28 mouse cellular contexts compared by ENCODE assay signal in the genomic region with DNA sequence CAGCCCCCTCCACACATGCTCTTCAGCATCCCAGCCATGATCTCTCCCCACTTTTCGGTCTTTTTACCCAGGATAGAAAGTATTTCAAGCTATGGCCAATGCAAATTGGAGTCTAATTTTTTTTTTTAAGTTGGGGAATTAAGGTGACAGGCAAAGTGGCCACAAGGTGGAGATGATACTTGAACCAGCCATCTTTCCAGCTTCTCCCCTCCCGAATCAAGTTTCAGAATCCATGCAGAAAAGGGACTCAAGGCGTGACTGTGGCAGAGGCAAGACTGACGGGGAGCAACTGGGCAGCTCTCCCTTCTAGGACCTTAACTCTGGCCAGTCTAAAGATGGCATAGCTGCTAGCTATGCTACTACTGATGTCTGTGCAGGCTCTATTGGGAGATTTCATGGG. TPM values are rescaled to one million over a fixed set of nuclear protein-coding genes. Genes with fewer than 3 reads are reported as not detected.
DNase-seq lines count a peak whose midpoint lies in the region; ATAC-seq and TF ChIP-seq lines count a peak whose summit lies in the region.
"Had no signal": no experiment of that assay in that cellular context is flagged by ENCODE, and none has a peak within 500 bp of the region (broad histone marks: within the 10 kb centered on the region; RNA-seq: fewer than 3 reads in every experiment).

No protein-coding gene starts in this region.

- no peak overlapping the region for H3K9ac ChIP-seq in kidney, postnatal 0 days (ENCODE audit: low read depth, low read length)
- H3K9ac ChIP-seq in midbrain, postnatal 0 days (replicated peaks; ENCODE audit: low read length, poor library complexity, severe bottlenecking): no peak overlapping the region
- no peak overlapping the region for H3K9ac ChIP-seq in midbrain, embryonic 15.5 days
- no peak overlapping the region for H3K9ac ChIP-seq in stomach, postnatal 0 days (ENCODE audit: low read length)
- no peak overlapping the region for H3K9ac ChIP-seq in forebrain, embryonic 14.5 days (ENCODE audit: low read length)
- H3K9ac ChIP-seq: embryonic facial prominence, embryonic 13.5 days; forebrain, embryonic 13.5 days; forebrain, postnatal 0 days; hindbrain, embryonic 12.5 days; hindbrain, embryonic 15.5 days had no signal

- no peak overlapping the region for H3K4me3 ChIP-seq in kidney, postnatal 0 days (replicated peaks; ENCODE audit: low read depth, low read length)
- H3K4me3 ChIP-seq in midbrain, postnatal 0 days (ENCODE audit: low read depth, low read length): no peak overlapping the region
- no peak overlapping the region for H3K4me3 ChIP-seq in midbrain, embryonic 15.5 days
- no peak overlapping the region for H3K4me3 ChIP-seq in stomach, postnatal 0 days (ENCODE audit: low read depth, low read length)
- H3K4me3 ChIP-seq in forebrain, embryonic 14.5 days (ENCODE audit: low read depth, low read length): no peak overlapping the region
- H3K4me3 ChIP-seq: embryonic facial prominence, embryonic 10.5 days; embryonic facial prominence, embryonic 13.5 days; forebrain, embryonic 10.5 days; forebrain, embryonic 13.5 days; gastrocnemius, adult 2 months; heart, embryonic 10.5 days; hindbrain, embryonic 12.5 days; hindbrain, embryonic 15.5 days had no signal

- peak; percentile 3 for DNase-seq in heart, postnatal 4 days
- DNase-seq in heart, adult 9 months (ENCODE audit: low spot score in 2 of 2): no peak
- no peak for DNase-seq in kidney, postnatal 0 days (ENCODE audit: low spot score)
- DNase-seq in kidney, adult 11 months: no peak
- no peak for DNase-seq in midbrain, postnatal 0 days (ENCODE audit: low spot score)
- DNase-seq in stomach, postnatal 0 days (ENCODE audit: low spot score): no peak
- DNase-seq in forebrain, embryonic 14.5 days (ENCODE audit: low spot score): no peak
- DNase-seq: adrenal gland, adult 8-10 months; adrenal gland, postnatal 25 days; cerebellum, adult 11-12 months; cerebellum, adult 8-10 months; cerebellum, postnatal 10 days; cerebellum, postnatal 36 days; embryo, embryonic 11 days; forebrain, postnatal 0 days; gastrocnemius, adult 2 months; gastrocnemius, postnatal 14 days; heart, adult 18-20 months had no signal

- TF ChIP-seq EP300 in stomach, postnatal 0 days (optimal IDR thresholded peaks at IDR 0.05): no peak

- H3K4me1 ChIP-seq in kidney, postnatal 0 days (replicated peaks; ENCODE audit: insufficient read depth, low read length): peaks cover 3% of the 10 kb centered on the region; the same call in 1 of the 2 replicates
- H3K4me1 ChIP-seq in midbrain, postnatal 0 days (ENCODE audit: insufficient read depth, low read length): no peaks in the 10 kb centered on the region
- H3K4me1 ChIP-seq in midbrain, embryonic 15.5 days: peaks cover under 1% of the 10 kb centered on the region
- H3K4me1 ChIP-seq in stomach, postnatal 0 days (replicated peaks; ENCODE audit: control insufficient read depth, insufficient read depth): no peaks in the 10 kb centered on the region; the same call in 1 of the 2 replicates
- H3K4me1 ChIP-seq in forebrain, embryonic 14.5 days (ENCODE audit: control insufficient read depth, insufficient read depth, low read length): no peaks in the 10 kb centered on the region
- H3K4me1 ChIP-seq: hindbrain, embryonic 12.5 days had no signal

- no peak overlapping the region for H3K27ac ChIP-seq in kidney, postnatal 0 days
- no peak overlapping the region for H3K27ac ChIP-seq in midbrain, postnatal 0 days (ENCODE audit: low read depth, low read length)
- no peak overlapping the region for H3K27ac ChIP-seq in midbrain, embryonic 15.5 days
- no peak overlapping the region for H3K27ac ChIP-seq in stomach, postnatal 0 days (replicated peaks)
- no peak overlapping the region for H3K27ac ChIP-seq in forebrain, embryonic 14.5 days (ENCODE audit: low read depth, low read length)
- H3K27ac ChIP-seq: embryonic facial prominence, embryonic 10.5 days; embryonic facial prominence, embryonic 13.5 days; forebrain, embryonic 10.5 days; forebrain, embryonic 13.5 days; gastrocnemius, adult 2 months; heart, embryonic 10.5 days; hindbrain, embryonic 12.5 days; hindbrain, embryonic 15.5 days had no signal

- no peaks in the 10 kb centered on the region for H3K27me3 ChIP-seq in kidney, postnatal 0 days (ENCODE audit: insufficient read depth, low read length)
- H3K27me3 ChIP-seq in midbrain, postnatal 0 days (ENCODE audit: insufficient read depth, low read length): no peaks in the 10 kb centered on the region
- H3K27me3 ChIP-seq in midbrain, embryonic 15.5 days (replicated peaks): no peaks in the 10 kb centered on the region
- H3K27me3 ChIP-seq in stomach, postnatal 0 days (ENCODE audit: control insufficient read depth, insufficient read depth, low read length): no peaks in the 10 kb centered on the region
- no peaks in the 10 kb centered on the region for H3K27me3 ChIP-seq in forebrain, embryonic 14.5 days (replicated peaks; ENCODE audit: control insufficient read depth, insufficient read depth, low read length)
- H3K27me3 ChIP-seq: embryonic facial prominence, embryonic 13.5 days; forebrain, embryonic 13.5 days; hindbrain, embryonic 12.5 days; hindbrain, embryonic 15.5 days had no signal

- no peaks in the 10 kb centered on the region for H3K9me3 ChIP-seq in kidney, postnatal 0 days (replicated peaks; ENCODE audit: low read length)
- H3K9me3 ChIP-seq in midbrain, postnatal 0 days (ENCODE audit: low read length): no peaks in the 10 kb centered on the region
- H3K9me3 ChIP-seq in midbrain, embryonic 15.5 days: no peaks in the 10 kb centered on the region
- H3K9me3 ChIP-seq in stomach, postnatal 0 days (ENCODE audit: control insufficient read depth, low read length): no peaks in the 10 kb centered on the region
- no peaks in the 10 kb centered on the region for H3K9me3 ChIP-seq in forebrain, embryonic 14.5 days (replicated peaks; ENCODE audit: control insufficient read depth, low read length)
- H3K9me3 ChIP-seq: embryonic facial prominence, embryonic 10.5 days; embryonic facial prominence, embryonic 13.5 days; forebrain, embryonic 10.5 days; forebrain, embryonic 13.5 days; heart, embryonic 10.5 days; hindbrain, embryonic 12.5 days; hindbrain, embryonic 15.5 days had no signal

- no peak overlapping the region for H3K4me2 ChIP-seq in kidney, postnatal 0 days (ENCODE audit: low read length)
- no peak overlapping the region for H3K4me2 ChIP-seq in midbrain, postnatal 0 days (ENCODE audit: low read depth, low read length, poor library complexity, severe bottlenecking)
- no peak overlapping the region for H3K4me2 ChIP-seq in midbrain, embryonic 15.5 days
- no peak overlapping the region for H3K4me2 ChIP-seq in stomach, postnatal 0 days (replicated peaks; ENCODE audit: low read depth)
- H3K4me2 ChIP-seq in forebrain, embryonic 14.5 days (ENCODE audit: low read length): no peak overlapping the region
- H3K4me2 ChIP-seq: embryonic facial prominence, embryonic 13.5 days; forebrain, embryonic 13.5 days; hindbrain, embryonic 12.5 days; hindbrain, embryonic 15.5 days had no signal

- no peak for ATAC-seq in kidney, postnatal 0 days (replicated peaks; ENCODE audit: low FRiP score, low read depth)
- no peak for ATAC-seq in midbrain, postnatal 0 days (ENCODE audit: low FRiP score)
- ATAC-seq in midbrain, embryonic 15.5 days (replicated peaks): no peak
- ATAC-seq in stomach, postnatal 0 days (ENCODE audit: low FRiP score, low TSS enrichment): no peak
- no peak for ATAC-seq in forebrain, embryonic 14.5 days
- ATAC-seq: activated CD4-positive, CD25-positive, alpha-beta regulatory T cell, adult 4 months; CD4-positive, CD25-positive, alpha-beta regulatory T cell, adult 4 months; forebrain, embryonic 13.5 days; forebrain, postnatal 0 days had no signal

- H3K36me3 ChIP-seq in kidney, postnatal 0 days (ENCODE audit: insufficient read depth, low read length): no peaks in the 10 kb centered on the region
- H3K36me3 ChIP-seq in midbrain, postnatal 0 days (ENCODE audit: insufficient read depth, low read length): no peaks in the 10 kb centered on the region
- no peaks in the 10 kb centered on the region for H3K36me3 ChIP-seq in midbrain, embryonic 15.5 days (replicated peaks)
- H3K36me3 ChIP-seq in stomach, postnatal 0 days (ENCODE audit: control insufficient read depth, insufficient read depth, low read length): no peaks in the 10 kb centered on the region
- H3K36me3 ChIP-seq in forebrain, embryonic 14.5 days (ENCODE audit: control insufficient read depth, insufficient read depth, low read length): no peaks in the 10 kb centered on the region
- H3K36me3 ChIP-seq: embryonic facial prominence, embryonic 10.5 days; embryonic facial prominence, embryonic 13.5 days; forebrain, embryonic 10.5 days; heart, embryonic 10.5 days; hindbrain, embryonic 12.5 days; hindbrain, embryonic 15.5 days had no signal

- 69% methylated on average over 4 of the region's 4 CpGs for WGBS in kidney, postnatal 0 days
- WGBS in midbrain, postnatal 0 days: 80% methylated on average over 4 of the region's 4 CpGs
- WGBS in midbrain, embryonic 15.5 days: 81% methylated on average over 4 of the region's 4 CpGs
- WGBS in stomach, postnatal 0 days: 76% methylated on average over 4 of the region's 4 CpGs
- WGBS in forebrain, embryonic 14.5 days: 80% methylated on average over 4 of the region's 4 CpGs

- peak; percentile 12; the same call in 1 of the 2 replicates for TF ChIP-seq CTCF in kidney, postnatal 0 days (IDR thresholded peaks at IDR 0.05; ENCODE audit: low read depth)
- 0 out of 2 replicates have a peak, but pooled peaks have one; percentile 19 for TF ChIP-seq CTCF in midbrain, postnatal 0 days (IDR thresholded peaks at IDR 0.05)
- TF ChIP-seq CTCF in stomach, postnatal 0 days (IDR thresholded peaks at IDR 0.05; ENCODE audit: low read depth): peak; percentile 42

RNA-seq across cellular contexts. Expression of a gene that starts 5.9 kb away (rescaled TPM):
- total RNA-seq in heart, postnatal 4 days (2021): 100 to 1,000 TPM; 149 to 157 TPM
- 24.0 and 26.0 TPM in 2 replicates for polyA plus RNA-seq in kidney, postnatal 0 days (2015; fragmentation: Nextera tagmentation; extraction: Ambion mirVana)
- 35.8 and 36.1 TPM in 2 replicates for total RNA-seq in midbrain, postnatal 0 days (2014; rRNA removed)
- 19.6 and 20.5 TPM in 2 replicates for polyA plus RNA-seq in midbrain, postnatal 0 days (2015; fragmentation: Nextera tagmentation; extraction: Ambion mirVana)
- 20.9 and 22.1 TPM in 2 replicates for polyA plus RNA-seq in midbrain, embryonic 15.5 days (2015; fragmentation: Nextera tagmentation; extraction: Ambion mirVana)
- 22.2 and 25.8 TPM in 2 replicates for polyA plus RNA-seq in stomach, postnatal 0 days (2015; fragmentation: Nextera tagmentation; extraction: Ambion mirVana)
- polyA plus RNA-seq in forebrain, embryonic 14.5 days (2014; fragmentation: Nextera tagmentation; extraction: Ambion mirVana): 9.8 and 12.6 TPM in 2 replicates
